Mouse (Mus musculus) adipocyte (in vitro differentiated cells): ENCODE measurements at regions not wholly inside any gene's neighbourhood (a gene's known extent, or its start where the extent isn't known, plus 50 kb on each side); places are given as distances from the start of the nearest gene placed in this dataset.

Experiments
- DNase-seq: peaks from one replicate; pipeline ENCODE4 v3.0.0-alpha.2; 2016; ENCODE audit warnings: low spot score

GRCm38 (mm10) chr1:42472495-42473230 lies 222.9 kb upstream of the Pou3f3 start:
- DNase-seq: no peak

GRCm38 (mm10) chr1:42474197-42474596 lies 221.4 kb upstream of the Pou3f3 start:
- DNase-seq: no peak

- DNase-seq: no peak
Measured at GRCm38 (mm10) chr1:42474831-42475230, 220.7 kb upstream of the Pou3f3 start.

GRCm38 (mm10) chr1:42475629-42476028 lies 219.9 kb upstream of the Pou3f3 start:
- no peak for DNase-seq

- no peak for DNase-seq
Measured at GRCm38 (mm10) chr1:42480348-42480920, 215.1 kb upstream of the Pou3f3 start.

- no peak for DNase-seq
Measured at GRCm38 (mm10) chr1:42489563-42489962, 206.0 kb upstream of the Pou3f3 start.

GRCm38 (mm10) chr1:42490856-42491643 lies 204.5 kb upstream of the Pou3f3 start:
- no peak for DNase-seq

- no peak for DNase-seq
Measured at GRCm38 (mm10) chr1:42491644-42492277, 203.8 kb upstream of the Pou3f3 start.

- no peak for DNase-seq
Measured at GRCm38 (mm10) chr1:42496022-42496421, 199.5 kb upstream of the Pou3f3 start.

GRCm38 (mm10) chr1:42496433-42496832 lies 199.1 kb upstream of the Pou3f3 start:
- DNase-seq: no peak

- DNase-seq: no peak
Measured at GRCm38 (mm10) chr1:42498901-42499300, 196.7 kb upstream of the Pou3f3 start.

- no peak for DNase-seq
Measured at GRCm38 (mm10) chr1:42504491-42504890, 191.1 kb upstream of the Pou3f3 start.

GRCm38 (mm10) chr1:42505048-42505729 lies 190.4 kb upstream of the Pou3f3 start:
- DNase-seq: no peak

- DNase-seq: no peak
Measured at GRCm38 (mm10) chr1:42514417-42514816, 181.2 kb upstream of the Pou3f3 start.

- DNase-seq: no peak
Measured at GRCm38 (mm10) chr1:42524401-42524800, 171.2 kb upstream of the Pou3f3 start.

- DNase-seq: no peak
Measured at GRCm38 (mm10) chr1:42527746-42528476, 167.7 kb upstream of the Pou3f3 start.

- DNase-seq: no peak
Measured at GRCm38 (mm10) chr1:42532908-42533307, 162.7 kb upstream of the Pou3f3 start.

GRCm38 (mm10) chr1:42539066-42539539 lies 156.5 kb upstream of the Pou3f3 start:
- no peak for DNase-seq

- DNase-seq: no peak
Measured at GRCm38 (mm10) chr1:42539541-42540520, 155.7 kb upstream of the Pou3f3 start.

- no peak for DNase-seq
Measured at GRCm38 (mm10) chr1:42541991-42542390, 153.6 kb upstream of the Pou3f3 start.
